In genomic region chr5:136472846-136473245, GRCm38 (mm10) we compare ENCODE assay signal across 9 mouse cellular contexts.
DNase-seq lines count a peak whose midpoint lies in the region; ATAC-seq and TF ChIP-seq lines count a peak whose summit lies in the region.
"Had no signal": no experiment of that assay in that cellular context is flagged by ENCODE, and none has a peak within 500 bp of the region (broad histone marks: within the 10 kb centered on the region; RNA-seq: fewer than 3 reads in every experiment).

No protein-coding gene starts in this region.

- no peak overlapping the region for H3K4me2 ChIP-seq in forebrain, embryonic 13.5 days
- H3K4me2 ChIP-seq in hindbrain, embryonic 16.5 days (ENCODE audit: low read length): no peak overlapping the region
- no peak overlapping the region for H3K4me2 ChIP-seq in hindbrain, postnatal 0 days (ENCODE audit: low read depth, low read length)
- no peak overlapping the region for H3K4me2 ChIP-seq in midbrain, embryonic 14.5 days (ENCODE audit: low read length)

- H3K4me1 ChIP-seq in forebrain, embryonic 10.5 days: peaks cover 62% of the 10 kb centered on the region
- peaks cover 33% of the 10 kb centered on the region for H3K4me1 ChIP-seq in forebrain, embryonic 13.5 days
- peaks cover 12% of the 10 kb centered on the region for H3K4me1 ChIP-seq in hindbrain, embryonic 16.5 days (ENCODE audit: control insufficient read depth, insufficient read depth, low read depth, low read length)
- 0 out of 2 replicates have a peak, but pooled peaks cover 6% of the 10 kb centered on the region for H3K4me1 ChIP-seq in hindbrain, postnatal 0 days (ENCODE audit: insufficient read depth, low read length)
- peaks cover 24% of the 10 kb centered on the region for H3K4me1 ChIP-seq in midbrain, embryonic 14.5 days (ENCODE audit: control insufficient read depth, insufficient read depth, low read length)
- H3K4me1 ChIP-seq in midbrain, embryonic 10.5 days: peaks cover 50% of the 10 kb centered on the region

- ATAC-seq in forebrain, embryonic 13.5 days: no peak
- no peak for ATAC-seq in hindbrain, embryonic 16.5 days
- no peak for ATAC-seq in hindbrain, postnatal 0 days
- no peak for ATAC-seq in midbrain, embryonic 14.5 days (ENCODE audit: low FRiP score, low TSS enrichment)

- 84% methylated on average over 6 of the region's 6 CpGs for WGBS in forebrain, embryonic 10.5 days
- WGBS in forebrain, embryonic 13.5 days: 72% methylated on average over 6 of the region's 6 CpGs
- 67% methylated on average over 6 of the region's 6 CpGs for WGBS in hindbrain, embryonic 16.5 days
- WGBS in hindbrain, postnatal 0 days: 79% methylated on average over 6 of the region's 6 CpGs
- 70% methylated on average over 6 of the region's 6 CpGs for WGBS in midbrain, embryonic 14.5 days
- WGBS in midbrain, embryonic 10.5 days: 89% methylated on average over 6 of the region's 6 CpGs

- no peak for DNase-seq in forebrain, embryonic 10.5 days (ENCODE audit: extremely low spot score, low spot score)
- no peak for DNase-seq in hindbrain, postnatal 0 days (ENCODE audit: low spot score)
- DNase-seq in midbrain, embryonic 14.5 days: peak; percentile 29
- DNase-seq in midbrain, embryonic 10.5 days (ENCODE audit: low spot score): no peak
- DNase-seq in layer of hippocampus, postnatal 25 days (ENCODE audit: extremely low spot score in 1 of 2, low spot score in 1 of 2): no peak
- DNase-seq in testis, postnatal 10 days (ENCODE audit: low spot score): no peak
- DNase-seq: left cerebral cortex, postnatal 4 days had no signal

- no peak overlapping the region for H3K9ac ChIP-seq in forebrain, embryonic 13.5 days
- no peak overlapping the region for H3K9ac ChIP-seq in hindbrain, embryonic 16.5 days (ENCODE audit: low read depth, low read length)
- H3K9ac ChIP-seq in hindbrain, postnatal 0 days (replicated peaks; ENCODE audit: low read length): no peak overlapping the region
- no peak overlapping the region for H3K9ac ChIP-seq in midbrain, embryonic 14.5 days (replicated peaks; ENCODE audit: low read length)

- no peaks in the 10 kb centered on the region for H3K9me3 ChIP-seq in forebrain, embryonic 10.5 days
- H3K9me3 ChIP-seq in forebrain, embryonic 13.5 days (replicated peaks): no peaks in the 10 kb centered on the region
- H3K9me3 ChIP-seq in hindbrain, embryonic 16.5 days (ENCODE audit: control insufficient read depth, low read length): no peaks in the 10 kb centered on the region
- no peaks in the 10 kb centered on the region for H3K9me3 ChIP-seq in hindbrain, postnatal 0 days (ENCODE audit: low read length)
- no peaks in the 10 kb centered on the region for H3K9me3 ChIP-seq in midbrain, embryonic 14.5 days (ENCODE audit: control insufficient read depth, low read length)
- H3K9me3 ChIP-seq in midbrain, embryonic 10.5 days (replicated peaks): no peaks in the 10 kb centered on the region

- H3K4me3 ChIP-seq in forebrain, embryonic 10.5 days: no peak overlapping the region
- H3K4me3 ChIP-seq in forebrain, embryonic 13.5 days: no peak overlapping the region
- H3K4me3 ChIP-seq in hindbrain, embryonic 16.5 days (ENCODE audit: low read length): no peak overlapping the region
- H3K4me3 ChIP-seq in hindbrain, postnatal 0 days (ENCODE audit: low read length): no peak overlapping the region
- no peak overlapping the region for H3K4me3 ChIP-seq in midbrain, embryonic 14.5 days (replicated peaks; ENCODE audit: low read depth, low read length)
- H3K4me3 ChIP-seq in midbrain, embryonic 10.5 days: no peak overlapping the region

- peaks cover 28% of the 10 kb centered on the region for H3K36me3 ChIP-seq in forebrain, embryonic 10.5 days (replicated peaks)
- H3K36me3 ChIP-seq in forebrain, embryonic 13.5 days (ENCODE audit: poor library complexity, severe bottlenecking): peaks cover 3% of the 10 kb centered on the region
- no peaks in the 10 kb centered on the region for H3K36me3 ChIP-seq in hindbrain, embryonic 16.5 days (ENCODE audit: control insufficient read depth, insufficient read depth, low read length)
- no peaks in the 10 kb centered on the region for H3K36me3 ChIP-seq in hindbrain, postnatal 0 days (ENCODE audit: insufficient read depth, low read length)
- no peaks in the 10 kb centered on the region for H3K36me3 ChIP-seq in midbrain, embryonic 14.5 days (ENCODE audit: control insufficient read depth, insufficient read depth, low read length)
- H3K36me3 ChIP-seq in midbrain, embryonic 10.5 days: peaks cover 23% of the 10 kb centered on the region

- TF ChIP-seq CTCF in hindbrain, postnatal 0 days (IDR thresholded peaks at IDR 0.05; ENCODE audit: low read depth): no peak

- H3K27ac ChIP-seq in forebrain, embryonic 10.5 days: peak overlapping the region; percentile 44; the same call in 1 of the 2 replicates
- H3K27ac ChIP-seq in forebrain, embryonic 13.5 days: no peak overlapping the region
- peak overlapping the region; percentile 49; the same call in 1 of the 2 replicates for H3K27ac ChIP-seq in hindbrain, embryonic 16.5 days (ENCODE audit: low read depth, low read length)
- no peak overlapping the region for H3K27ac ChIP-seq in hindbrain, postnatal 0 days
- H3K27ac ChIP-seq in midbrain, embryonic 14.5 days (replicated peaks; ENCODE audit: low read depth, low read length): no peak overlapping the region
- no peak overlapping the region for H3K27ac ChIP-seq in midbrain, embryonic 10.5 days (replicated peaks)

- H3K27me3 ChIP-seq in forebrain, embryonic 10.5 days (ENCODE audit: poor library complexity, severe bottlenecking): no peaks in the 10 kb centered on the region
- no peaks in the 10 kb centered on the region for H3K27me3 ChIP-seq in forebrain, embryonic 13.5 days
- no peaks in the 10 kb centered on the region for H3K27me3 ChIP-seq in hindbrain, embryonic 16.5 days (replicated peaks; ENCODE audit: control insufficient read depth, insufficient read depth, low read length)
- no peaks in the 10 kb centered on the region for H3K27me3 ChIP-seq in hindbrain, postnatal 0 days (ENCODE audit: insufficient read depth, low read length)
- no peaks in the 10 kb centered on the region for H3K27me3 ChIP-seq in midbrain, embryonic 14.5 days (ENCODE audit: control insufficient read depth, insufficient read depth, low read length)
- H3K27me3 ChIP-seq in midbrain, embryonic 10.5 days (ENCODE audit: low read depth, poor library complexity, severe bottlenecking): no peaks in the 10 kb centered on the region

Comparison
In these comparisons a context has a peak if more than half of its experiments do, and no peak if none do; other contexts are left out.
1. H3K27ac ChIP-seq: peak in forebrain, embryonic 10.5 days (single experiment) and hindbrain, embryonic 16.5 days (single experiment); none in forebrain, embryonic 13.5 days (single experiment), hindbrain, postnatal 0 days (single experiment), midbrain, embryonic 14.5 days (single experiment) and midbrain, embryonic 10.5 days (single experiment).